Mouse (Mus musculus) frontal cortex, postnatal 10 days (tissue): ENCODE results near the gene Acbd4.

Experiments used
- DNase-seq, 2 experiments: peaks; one replicate each; pipeline ENCODE4 v3.0.0; 2022; ENCODE audit warnings: low spot score in 2 of 2, mixed read lengths in 1 of 2

Acbd4 gene

GRCm38 (mm10) chr11:103101481-103101865, at the start of gene Acbd4, which contains the start of gene Plcd3:
Acbd4 (plus strand) TSS chr11:103101682.
Plcd3 (minus strand) TSS chr11:103101658.
- DNase-seq: peak; percentile 47 to 63

GRCm38 (mm10) chr11:103052078-103052477, 49.4 kb upstream of the Acbd4 start:
- DNase-seq: no peak

GRCm38 (mm10) chr11:103053191-103054076, 48.0 kb upstream of the Acbd4 start:
- DNase-seq: no peak

GRCm38 (mm10) chr11:103054798-103055197, 46.7 kb upstream of the Acbd4 start:
- DNase-seq: peak; percentile 53 to 71

- DNase-seq: no peak
These were observed 44.8 kb upstream of the Acbd4 start for GRCm38 (mm10) chr11:103056636-103057035.

GRCm38 (mm10) chr11:103058499-103059085, 42.9 kb upstream of the Acbd4 start:
- no peak for DNase-seq

GRCm38 (mm10) chr11:103066191-103067050, 35.1 kb upstream of the Acbd4 start:
- DNase-seq: no peak

GRCm38 (mm10) chr11:103067051-103067361, 34.5 kb upstream of the Acbd4 start:
- DNase-seq: no peak

- no peak for DNase-seq
These were observed 34.0 kb upstream of the Acbd4 start for GRCm38 (mm10) chr11:103067457-103068001.

- no peak for DNase-seq
These were observed 33.2 kb upstream of the Acbd4 start for GRCm38 (mm10) chr11:103068272-103068671.

- DNase-seq: no peak
These were observed 32.6 kb upstream of the Acbd4 start for GRCm38 (mm10) chr11:103068884-103069283.

GRCm38 (mm10) chr11:103069731-103070130, 31.8 kb upstream of the Acbd4 start:
- no peak for DNase-seq

- no peak for DNase-seq
These were observed 31.1 kb upstream of the Acbd4 start for GRCm38 (mm10) chr11:103070322-103070880.

- DNase-seq: no peak
These were observed 27.8 kb upstream of the Acbd4 start for GRCm38 (mm10) chr11:103073671-103074070.

GRCm38 (mm10) chr11:103074121-103074650, 27.3 kb upstream of the Acbd4 start:
- no peak for DNase-seq

GRCm38 (mm10) chr11:103074796-103075323, 26.6 kb upstream of the Acbd4 start:
- no peak for DNase-seq

GRCm38 (mm10) chr11:103076010-103076409, 25.5 kb upstream of the Acbd4 start:
- no peak for DNase-seq

- no peak for DNase-seq
These were observed 24.9 kb upstream of the Acbd4 start for GRCm38 (mm10) chr11:103076581-103076980.

GRCm38 (mm10) chr11:103078131-103078530, 23.4 kb upstream of the Acbd4 start:
- DNase-seq: no peak

GRCm38 (mm10) chr11:103080323-103081091, 21.0 kb upstream of the Acbd4 start:
- DNase-seq: no peak
